Mouse (Mus musculus): ENCODE results near the gene H2-Ab1. TPM values are rescaled to one million over a fixed set of nuclear protein-coding genes. Genes with fewer than 3 reads are reported as not detected.

The H2-Ab1 gene
- polyA plus RNA-seq, 1 experiment, result not detected

DNA sequence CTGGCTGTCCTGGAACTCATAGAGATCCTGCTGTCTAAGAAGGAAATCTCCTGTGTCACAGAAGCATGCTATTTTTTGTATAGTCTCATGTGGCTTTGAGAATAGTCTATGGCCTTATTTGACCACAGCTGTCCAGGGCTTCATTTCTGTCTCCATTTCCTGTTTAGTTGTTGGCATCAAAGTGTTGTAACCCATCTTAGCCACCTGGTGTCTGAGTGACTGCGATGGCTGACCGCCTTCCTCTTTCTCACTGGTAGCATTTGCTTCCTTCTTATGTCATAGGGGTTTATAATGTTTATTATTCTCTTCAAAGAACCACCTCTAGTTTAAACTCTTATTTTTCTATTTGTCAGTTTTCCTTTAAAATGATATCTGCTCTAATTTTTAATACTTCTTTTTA lies 8.7 kb upstream of the H2-Ab1 start:
- no peak overlapping the region for H3ac ChIP-seq (ENCODE audit: control insufficient read depth, insufficient read length)
- H3K36me3 ChIP-seq (ENCODE audit: control insufficient read depth, insufficient read depth), result no peaks in the 10 kb centered on the region
- H3K79me2 ChIP-seq (ENCODE audit: control insufficient read depth, insufficient read depth), result no peaks in the 10 kb centered on the region
- H3K4me3 ChIP-seq, result no peak overlapping the region
- H3K27me3 ChIP-seq (ENCODE audit: control insufficient read depth, insufficient read depth, insufficient read length), result peaks cover 11% of the 10 kb centered on the region
- TF ChIP-seq REST (IDR thresholded peaks at IDR 0.05; ENCODE audit: insufficient read depth, insufficient read length) (no peak), CEBPB (IDR thresholded peaks at IDR 0.05; ENCODE audit: insufficient read depth, poor library complexity, severe bottlenecking) (no peak), USF1 (IDR thresholded peaks at IDR 0.05; ENCODE audit: low read depth) (no peak), TCF3 (IDR thresholded peaks at IDR 0.05; ENCODE audit: insufficient read length, low read depth) (no peak), MYOD1 (IDR thresholded peaks at IDR 0.05; ENCODE audit: control insufficient read depth in 1 of 3, insufficient read length in 2 of 3, low read depth in 2 of 3) (no peak), MAX (IDR thresholded peaks at IDR 0.05; ENCODE audit: low read depth) (no peak), POLR2AphosphoS2 (IDR thresholded peaks at IDR 0.05; ENCODE audit: insufficient read length, low read depth) (no peak), MYOG (IDR thresholded peaks at IDR 0.05; ENCODE audit: control insufficient read depth in 1 of 3, insufficient read depth in 1 of 3, insufficient read length in 2 of 3, low read depth in 2 of 3) (no peak), SRF (IDR thresholded peaks at IDR 0.05; ENCODE audit: control insufficient read depth, insufficient read length, low read depth) (no peak), POLR2A (IDR thresholded peaks at IDR 0.05; ENCODE audit: insufficient read length, low read depth) (no peak), E2F4 (IDR thresholded peaks at IDR 0.05; ENCODE audit: insufficient read depth) (no peak), TCF12 (IDR thresholded peaks at IDR 0.05; ENCODE audit: insufficient read depth, poor library complexity, severe bottlenecking) (no peak)
- no peak overlapping the region for H3K4me2 ChIP-seq (ENCODE audit: low read depth)

DNA sequence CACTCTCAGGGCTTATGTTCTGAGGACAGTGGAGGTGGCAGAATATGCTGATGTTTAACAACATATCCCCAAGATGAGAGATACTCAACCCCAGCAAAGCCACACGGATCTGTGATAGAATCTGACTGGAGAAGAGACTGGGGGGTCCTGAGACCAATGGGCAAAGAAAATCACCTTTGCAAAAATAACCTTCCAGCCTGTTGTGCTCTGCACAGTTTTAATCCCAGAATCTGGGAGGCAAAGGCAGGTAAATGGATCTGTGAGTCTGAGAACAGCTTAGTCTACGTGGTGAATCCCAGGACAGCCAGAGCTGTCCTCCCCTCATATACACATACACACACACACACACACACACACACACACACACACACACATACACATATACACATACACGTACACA lies 8.1 kb upstream of the H2-Ab1 start:
- Histone ChIP-seq H3K4me3 (no peak overlapping the region), H3K4me2 (ENCODE audit: low read depth) (no peak overlapping the region), H3K36me3 (ENCODE audit: control insufficient read depth, insufficient read depth) (no peaks in the 10 kb centered on the region), H3ac (ENCODE audit: control insufficient read depth, insufficient read length) (no peak overlapping the region), H3K27me3 (ENCODE audit: control insufficient read depth, insufficient read depth, insufficient read length) (peaks cover 11% of the 10 kb centered on the region), H3K79me2 (ENCODE audit: control insufficient read depth, insufficient read depth) (no peaks in the 10 kb centered on the region)
- no peak for TF ChIP-seq CEBPB (IDR thresholded peaks at IDR 0.05; ENCODE audit: insufficient read depth, poor library complexity, severe bottlenecking)
- TF ChIP-seq REST (IDR thresholded peaks at IDR 0.05; ENCODE audit: insufficient read depth, insufficient read length), result no peak
- no peak for TF ChIP-seq MYOD1 (IDR thresholded peaks at IDR 0.05; ENCODE audit: control insufficient read depth in 1 of 3, insufficient read length in 2 of 3, low read depth in 2 of 3)
- no peak for TF ChIP-seq TCF3 (IDR thresholded peaks at IDR 0.05; ENCODE audit: insufficient read length, low read depth)
- TF ChIP-seq MYOG (IDR thresholded peaks at IDR 0.05; ENCODE audit: control insufficient read depth in 1 of 3, insufficient read depth in 1 of 3, insufficient read length in 2 of 3, low read depth in 2 of 3), result no peak
- no peak for TF ChIP-seq E2F4 (IDR thresholded peaks at IDR 0.05; ENCODE audit: insufficient read depth)
- no peak for TF ChIP-seq POLR2AphosphoS2 (IDR thresholded peaks at IDR 0.05; ENCODE audit: insufficient read length, low read depth)
- no peak for TF ChIP-seq SRF (IDR thresholded peaks at IDR 0.05; ENCODE audit: control insufficient read depth, insufficient read length, low read depth)
- no peak for TF ChIP-seq TCF12 (IDR thresholded peaks at IDR 0.05; ENCODE audit: insufficient read depth, poor library complexity, severe bottlenecking)

DNA sequence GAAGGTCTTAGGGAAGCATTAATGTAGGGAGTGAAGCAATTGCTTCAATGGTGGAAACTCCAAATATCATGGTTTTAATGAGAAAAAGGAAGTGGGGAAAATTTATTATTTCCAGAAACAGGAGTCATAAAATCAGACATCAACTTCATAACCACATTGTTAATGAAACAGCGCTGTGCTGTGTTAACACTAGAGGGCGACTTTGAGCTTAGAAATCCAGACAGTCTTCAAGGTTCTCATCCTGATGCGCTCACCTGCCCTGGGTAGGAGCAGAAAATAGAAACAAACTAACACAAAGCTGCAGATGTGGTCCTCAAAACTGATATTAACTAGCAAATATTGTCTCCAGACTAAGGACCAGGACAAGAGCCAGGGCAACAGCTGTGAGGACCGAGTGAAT lies 7.6 kb upstream of the H2-Ab1 start:
- H3K4me2 ChIP-seq (ENCODE audit: low read depth), result no peak overlapping the region
- H3K4me3 ChIP-seq, result no peak overlapping the region
- no peak overlapping the region for H3ac ChIP-seq (ENCODE audit: control insufficient read depth, insufficient read length)
- peaks cover 11% of the 10 kb centered on the region for H3K27me3 ChIP-seq (ENCODE audit: control insufficient read depth, insufficient read depth, insufficient read length)
- TF ChIP-seq SRF (IDR thresholded peaks at IDR 0.05; ENCODE audit: control insufficient read depth, insufficient read length, low read depth) (no peak), CEBPB (IDR thresholded peaks at IDR 0.05; ENCODE audit: insufficient read depth, poor library complexity, severe bottlenecking) (no peak), MAX (IDR thresholded peaks at IDR 0.05; ENCODE audit: low read depth) (no peak), TCF3 (IDR thresholded peaks at IDR 0.05; ENCODE audit: insufficient read length, low read depth) (no peak), USF1 (IDR thresholded peaks at IDR 0.05; ENCODE audit: low read depth) (no peak), POLR2A (IDR thresholded peaks at IDR 0.05; ENCODE audit: insufficient read length, low read depth) (no peak), REST (IDR thresholded peaks at IDR 0.05; ENCODE audit: insufficient read depth, insufficient read length) (no peak)
- H3K79me2 ChIP-seq (ENCODE audit: control insufficient read depth, insufficient read depth), result no peaks in the 10 kb centered on the region
- no peaks in the 10 kb centered on the region for H3K36me3 ChIP-seq (ENCODE audit: control insufficient read depth, insufficient read depth)

DNA sequence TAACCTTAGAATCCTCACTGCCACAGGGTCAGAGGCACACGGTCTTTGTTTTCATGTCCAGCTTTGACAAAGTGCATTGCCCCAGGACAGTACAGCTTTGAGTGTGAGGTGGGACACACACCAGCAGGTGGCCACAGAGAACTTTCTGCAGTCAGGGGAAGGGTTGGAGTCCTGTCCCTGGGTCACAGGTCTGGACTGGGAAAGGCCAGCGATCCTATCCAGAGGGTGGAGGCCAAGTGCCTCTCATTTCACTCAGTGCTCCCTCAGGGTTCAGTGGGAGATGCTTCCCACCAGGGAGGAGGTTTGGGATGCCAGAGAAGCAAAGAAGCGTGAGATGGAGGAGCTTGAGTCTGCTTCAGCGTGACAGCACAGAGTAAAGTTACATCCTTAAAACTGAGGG lies 5.8 kb upstream of the H2-Ab1 start:
- Histone ChIP-seq H3K4me3 (no peak overlapping the region), H3K79me2 (ENCODE audit: control insufficient read depth, insufficient read depth) (no peaks in the 10 kb centered on the region), H3ac (ENCODE audit: control insufficient read depth, insufficient read length) (no peak overlapping the region), H3K4me2 (ENCODE audit: low read depth) (no peak overlapping the region), H3K27me3 (ENCODE audit: control insufficient read depth, insufficient read depth, insufficient read length) (peaks cover 11% of the 10 kb centered on the region), H3K36me3 (ENCODE audit: control insufficient read depth, insufficient read depth) (no peaks in the 10 kb centered on the region)
- no peak for TF ChIP-seq POLR2AphosphoS2 (IDR thresholded peaks at IDR 0.05; ENCODE audit: insufficient read length, low read depth)
- TF ChIP-seq TCF3 (IDR thresholded peaks at IDR 0.05; ENCODE audit: insufficient read length, low read depth), result no peak
- TF ChIP-seq TCF12 (IDR thresholded peaks at IDR 0.05; ENCODE audit: insufficient read depth, poor library complexity, severe bottlenecking), result no peak
- no peak for TF ChIP-seq SRF (IDR thresholded peaks at IDR 0.05; ENCODE audit: control insufficient read depth, insufficient read length, low read depth)

DNA sequence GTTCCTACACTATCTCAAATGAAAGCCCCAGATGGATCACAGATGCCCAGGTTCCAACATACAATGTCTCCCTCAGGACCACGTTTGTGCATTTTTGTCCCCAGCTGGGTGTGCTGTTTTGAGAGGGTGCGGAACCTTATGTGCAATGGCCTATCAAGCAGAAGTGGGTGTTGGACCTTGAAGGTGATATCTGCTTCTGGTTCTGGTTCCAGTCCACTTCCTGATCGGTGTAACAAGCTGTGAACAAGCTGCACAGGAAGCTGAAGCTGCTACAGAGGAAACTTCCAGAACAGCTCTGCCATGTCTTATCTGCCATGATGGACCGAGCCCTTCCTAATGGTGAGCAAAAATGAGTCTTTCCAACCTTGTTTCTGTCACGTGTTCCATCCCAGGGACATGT lies 988 bp upstream of the H2-Ab1 start:
- Histone ChIP-seq H3K79me2 (ENCODE audit: control insufficient read depth, insufficient read depth) (no peaks in the 10 kb centered on the region), H3ac (ENCODE audit: control insufficient read depth, insufficient read length) (no peak overlapping the region), H3K4me2 (ENCODE audit: low read depth) (no peak overlapping the region), H3K27me3 (ENCODE audit: control insufficient read depth, insufficient read depth, insufficient read length) (peaks cover 13% of the 10 kb centered on the region), H3K4me3 (no peak overlapping the region), H3K36me3 (ENCODE audit: control insufficient read depth, insufficient read depth) (no peaks in the 10 kb centered on the region)
- TF ChIP-seq SRF (IDR thresholded peaks at IDR 0.05; ENCODE audit: control insufficient read depth, insufficient read length, low read depth) (no peak), POLR2AphosphoS2 (IDR thresholded peaks at IDR 0.05; ENCODE audit: insufficient read length, low read depth) (no peak), TCF12 (IDR thresholded peaks at IDR 0.05; ENCODE audit: insufficient read depth, poor library complexity, severe bottlenecking) (no peak), POLR2A (IDR thresholded peaks at IDR 0.05; ENCODE audit: insufficient read length, low read depth) (no peak), REST (IDR thresholded peaks at IDR 0.05; ENCODE audit: insufficient read depth, insufficient read length) (no peak), E2F4 (IDR thresholded peaks at IDR 0.05; ENCODE audit: insufficient read depth) (no peak), USF1 (IDR thresholded peaks at IDR 0.05; ENCODE audit: low read depth) (no peak), MYOG (IDR thresholded peaks at IDR 0.05; ENCODE audit: control insufficient read depth in 1 of 3, insufficient read depth in 1 of 3, insufficient read length in 2 of 3, low read depth in 2 of 3) (no peak)

All from myocyte (in vitro differentiated cells).